Mouse (Mus musculus) left cerebral cortex, postnatal 10 days (tissue): ENCODE data around the gene Dennd1b. TPM values are rescaled to one million over a fixed set of nuclear protein-coding genes. Genes with fewer than 3 reads are reported as not detected.

Experiments
- DNase-seq, 2 experiments: peaks; one replicate each; pipeline ENCODE4 v3.0.0; 2021 to 2022; ENCODE audit warnings: low spot score in 2 of 2, mixed read lengths in 1 of 2; ENCODE audit errors: extremely low spot score in 1 of 2
- intact Hi-C: fragments of 180-260 bp; cut with DNase I; formaldehyde crosslinking; loops from one replicate; pipeline ENCODE4 v1.15.1; 2025
- total RNA-seq, 2 experiments: library from RNA; stranded (reverse); gene quantifications; 2 replicates each; pipeline ENCODE4 v1.2.3; 2021

Dennd1b gene
- total RNA-seq, 2 experiments from 2014 or later, result 20.0 to 20.4 TPM

DNA sequence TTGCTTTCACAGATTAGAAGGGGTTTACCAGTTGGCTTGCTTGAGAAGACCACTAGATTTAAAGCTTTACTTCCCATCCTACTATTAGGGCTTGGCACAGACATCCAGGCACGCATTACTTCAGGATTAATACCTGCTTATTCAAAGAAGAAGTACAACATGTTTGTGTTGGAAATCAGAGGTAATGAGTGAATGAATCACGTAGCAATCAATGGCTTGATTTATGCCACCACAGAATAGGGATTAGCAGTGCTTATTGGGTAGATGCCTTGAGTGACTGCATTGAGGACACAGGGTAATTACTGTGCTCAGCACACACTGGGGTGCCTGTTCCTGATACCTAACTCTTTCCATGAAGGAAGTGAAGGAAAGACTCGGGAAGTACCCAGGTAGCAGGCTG, 4.4 kb upstream of the Dennd1b start:
- intact Hi-C loops, result no loop called here
- no peak for DNase-seq

DNA sequence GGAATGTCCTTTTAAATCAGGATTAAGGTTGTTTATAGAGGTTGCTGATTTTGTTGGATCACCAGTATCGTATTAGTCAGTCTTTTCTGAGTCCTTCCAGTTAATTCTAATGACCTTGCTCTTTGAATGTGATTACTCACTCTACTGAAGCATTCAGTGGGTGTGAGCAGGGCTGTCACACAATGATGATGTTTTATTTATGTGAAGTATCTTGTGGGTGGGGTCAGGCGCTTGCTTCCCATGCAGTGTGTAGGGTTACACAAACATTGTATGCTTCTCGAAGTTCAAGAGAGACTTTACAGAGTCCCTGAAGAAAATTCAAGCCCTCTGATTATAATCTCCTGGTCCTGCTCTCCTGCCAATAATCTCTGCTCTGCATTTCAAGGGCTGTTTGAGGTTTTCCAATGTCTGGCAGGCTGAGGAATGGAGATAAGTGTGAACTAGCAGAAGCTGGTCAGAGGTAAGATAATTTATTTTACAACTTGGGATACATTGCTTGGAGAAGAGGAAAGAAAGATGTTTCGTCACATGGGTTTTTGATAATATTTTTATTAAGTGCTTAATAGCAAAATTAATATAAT, 3.2 kb upstream of the Dennd1b start:
- no peak for DNase-seq
- intact Hi-C loops, result loop anchor here (10.0 kb wide), 2 partner anchors 115 to 195 kb away; partner anchors contain the start of gene Lhx9

- intact Hi-C loops, result loop anchor here (10.0 kb wide), 2 partner anchors 118 to 192 kb away; partner anchors contain the start of gene Lhx9
- no peak for DNase-seq
Measured at GRCm38 (mm10) chr1:138962266-138963101, 751 bp upstream of the Dennd1b start.

- intact Hi-C loops, result loop anchor here (10.0 kb wide), 2 partner anchors 119 to 191 kb away; partner anchors contain the start of gene Lhx9
Measured at GRCm38 (mm10) chr1:138963868-138964458, 728 bp downstream of the Dennd1b start.

GRCm38 (mm10) chr1:138965069-138965468, 1.8 kb downstream of the Dennd1b start:
- no peak for DNase-seq
- intact Hi-C loops, result loop anchor here (10.0 kb wide), 2 partner anchors 120 to 190 kb away; partner anchors contain the start of gene Lhx9

More at GRCm38 (mm10) chr1:138963868-138964458, 728 bp downstream of the Dennd1b start:
- DNase-seq, result peak in 1 of 2 experiments; percentile 51

DNA sequence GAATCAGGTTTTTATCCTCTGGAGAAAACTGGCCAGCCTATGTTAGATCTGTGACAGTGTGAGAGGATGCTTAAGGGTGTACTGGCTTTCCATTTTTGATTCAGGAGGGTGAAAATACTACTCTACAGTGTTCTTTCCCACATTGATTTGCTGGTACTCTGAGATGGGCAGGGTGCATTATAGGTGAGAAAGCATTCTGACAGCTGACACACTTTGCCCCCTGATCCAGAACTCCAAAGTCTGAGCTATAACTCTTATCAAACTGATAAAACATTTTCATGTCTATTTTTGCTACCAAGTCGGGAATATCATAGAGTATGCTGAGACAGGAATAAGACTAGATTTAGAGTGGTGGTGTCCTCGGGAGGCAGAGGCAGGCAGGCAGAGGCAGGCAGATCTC, 2.3 kb downstream of the Dennd1b start:
- no peak for DNase-seq
- intact Hi-C loops, result loop anchor here (10.0 kb wide), 2 partner anchors 121 to 189 kb away; partner anchors contain the start of gene Lhx9

GRCm38 (mm10) chr1:138967450-138967849, 4.2 kb downstream of the Dennd1b start:
- intact Hi-C loops, result loop anchor here (10.0 kb wide), 2 partner anchors 123 to 187 kb away; partner anchors contain the start of gene Lhx9
- DNase-seq, result no peak

DNA sequence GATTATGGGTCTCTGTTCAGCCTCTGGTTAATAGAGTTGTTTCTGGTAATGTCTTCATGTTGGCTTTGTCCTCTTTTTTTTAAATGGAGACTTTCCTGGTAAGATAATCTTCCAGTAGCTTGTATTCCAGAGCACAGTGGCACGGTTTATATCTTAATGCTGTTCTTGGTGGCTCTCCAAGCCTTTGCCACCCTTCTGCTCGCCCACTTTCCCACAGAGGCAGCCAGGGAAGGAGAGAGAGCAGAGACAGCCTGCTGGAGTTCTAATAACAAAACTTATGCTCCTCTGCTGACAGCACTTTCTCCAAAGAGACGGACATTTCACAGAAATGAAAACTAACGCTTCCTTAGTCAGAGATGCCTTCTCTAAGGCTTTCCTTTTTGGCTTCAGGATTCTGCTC, 6.8 kb downstream of the Dennd1b start:
- intact Hi-C loops, result no loop called here
- no peak for DNase-seq

- intact Hi-C loops, result no loop called here
- DNase-seq, result no peak
Measured at GRCm38 (mm10) chr1:138973541-138974224, 10.4 kb downstream of the Dennd1b start.

DNA sequence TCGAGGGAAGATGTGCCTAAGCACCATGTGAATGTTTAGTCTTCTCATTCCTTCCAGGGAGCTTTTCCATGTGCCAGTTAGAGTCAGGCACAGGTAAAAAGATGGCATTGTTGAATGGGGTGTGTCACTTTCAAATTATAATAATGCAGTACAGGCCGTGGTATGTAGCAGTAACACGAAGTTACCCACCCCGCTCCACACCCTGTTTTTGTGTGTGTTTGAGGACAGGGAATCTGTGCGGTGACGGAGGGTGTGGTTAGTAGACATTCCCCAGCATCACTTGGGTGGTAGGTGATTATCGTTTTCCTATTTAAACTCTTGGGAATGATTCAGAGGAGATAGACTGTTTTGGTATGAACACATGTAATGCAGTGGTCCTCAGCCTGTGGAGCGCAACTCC, 11.6 kb downstream of the Dennd1b start:
- no peak for DNase-seq
- intact Hi-C loops, result no loop called here

- intact Hi-C loops, result no loop called here
- no peak for DNase-seq
Measured at GRCm38 (mm10) chr1:138975945-138976344, 12.7 kb downstream of the Dennd1b start.

DNA sequence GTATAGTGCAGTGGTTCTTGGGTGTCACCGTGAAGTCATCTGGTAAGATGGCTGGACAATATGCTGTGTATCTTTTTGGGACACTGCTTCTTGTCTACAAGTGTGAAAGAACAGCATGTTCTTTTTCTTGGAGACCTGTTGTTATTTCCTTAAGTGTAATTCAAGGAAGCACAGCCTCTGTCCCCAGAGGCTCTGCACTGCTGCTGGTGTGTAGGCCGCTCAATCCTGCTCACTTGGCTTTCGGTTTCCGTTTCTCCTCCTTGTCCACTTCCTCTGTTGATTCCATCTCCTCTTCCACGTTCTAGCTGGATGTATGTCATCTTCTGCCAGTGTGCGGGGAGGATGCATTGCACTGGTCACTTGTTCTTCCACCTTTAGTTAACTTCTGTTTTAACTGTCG, 19.0 kb downstream of the Dennd1b start:
- intact Hi-C loops, result no loop called here

GRCm38 (mm10) chr1:138982611-138983010, 19.4 kb downstream of the Dennd1b start:
- DNase-seq, result no peak
- intact Hi-C loops, result no loop called here

More for the DNA sequence above, 19.0 kb downstream of the Dennd1b start:
- no peak for DNase-seq

GRCm38 (mm10) chr1:138983064-138983463, 19.8 kb downstream of the Dennd1b start:
- DNase-seq, result no peak
- intact Hi-C loops, result no loop called here

- peak; percentile 49 to 57 for DNase-seq
- intact Hi-C loops, result no loop called here
Measured at GRCm38 (mm10) chr1:138983465-138983864, 20.2 kb downstream of the Dennd1b start.

DNA sequence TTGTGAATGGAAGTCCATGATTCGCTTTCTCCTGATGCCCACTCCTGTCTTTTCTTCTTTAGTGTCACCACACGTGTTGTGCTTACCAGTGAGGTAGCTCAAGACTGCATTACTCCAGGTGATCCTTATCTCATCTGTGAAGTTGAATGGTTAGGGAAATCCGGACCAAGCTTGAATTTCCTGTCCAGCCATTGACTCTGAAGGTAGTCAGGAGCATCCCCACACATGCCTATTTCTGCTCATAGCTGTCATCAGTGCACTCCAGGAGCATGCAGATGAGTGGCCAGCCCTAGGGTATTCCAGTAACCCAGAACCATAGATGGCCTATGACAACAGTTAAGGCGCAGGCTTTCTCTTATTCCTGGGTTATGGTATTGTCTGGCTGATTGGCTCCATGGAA, 20.9 kb downstream of the Dennd1b start:
- intact Hi-C loops, result no loop called here
- DNase-seq, result no peak

DNA sequence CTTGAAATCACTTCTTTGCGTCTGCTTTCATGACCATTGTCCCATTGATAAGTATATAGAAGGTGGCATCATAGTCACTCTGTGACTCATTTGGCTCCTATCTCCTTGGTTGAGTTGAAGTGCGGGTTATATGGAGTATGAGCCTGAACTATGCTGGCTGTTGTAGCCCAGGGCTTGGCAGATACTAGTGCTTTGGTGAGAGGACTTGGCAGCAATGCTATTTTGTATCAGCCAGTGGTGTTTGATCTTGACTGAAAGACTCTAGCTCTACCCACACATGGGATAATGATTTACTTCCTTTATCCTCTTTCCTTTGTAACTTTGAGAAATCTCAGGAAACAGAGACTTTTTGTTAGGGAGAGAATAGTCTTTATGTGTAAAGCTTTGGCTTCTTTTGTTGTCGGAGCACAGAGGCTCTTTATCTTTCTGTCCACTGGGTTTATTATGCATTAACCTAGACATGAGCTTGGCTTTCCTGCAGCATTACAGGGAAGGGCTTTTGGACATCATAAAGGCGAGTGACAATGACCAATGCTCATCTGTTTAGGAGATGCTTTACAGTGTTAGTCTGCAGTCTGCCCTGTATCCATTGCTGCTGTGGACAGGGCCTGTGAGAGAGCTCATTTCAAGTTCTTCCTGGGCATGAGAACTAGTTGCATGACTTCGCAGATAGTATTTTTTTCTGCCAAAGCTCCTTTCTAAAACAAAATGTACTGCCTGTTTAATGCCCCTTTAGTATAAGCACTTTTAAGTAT, 29.3 kb downstream of the Dennd1b start:
- DNase-seq, result no peak
- intact Hi-C loops, result no loop called here
